Mouse (Mus musculus): ENCODE results near the gene Gnat3.
A peak's percentile ranks its signal among the peaks of the same experiment; 100 is the strongest.

Gene Gnat3

DNA sequence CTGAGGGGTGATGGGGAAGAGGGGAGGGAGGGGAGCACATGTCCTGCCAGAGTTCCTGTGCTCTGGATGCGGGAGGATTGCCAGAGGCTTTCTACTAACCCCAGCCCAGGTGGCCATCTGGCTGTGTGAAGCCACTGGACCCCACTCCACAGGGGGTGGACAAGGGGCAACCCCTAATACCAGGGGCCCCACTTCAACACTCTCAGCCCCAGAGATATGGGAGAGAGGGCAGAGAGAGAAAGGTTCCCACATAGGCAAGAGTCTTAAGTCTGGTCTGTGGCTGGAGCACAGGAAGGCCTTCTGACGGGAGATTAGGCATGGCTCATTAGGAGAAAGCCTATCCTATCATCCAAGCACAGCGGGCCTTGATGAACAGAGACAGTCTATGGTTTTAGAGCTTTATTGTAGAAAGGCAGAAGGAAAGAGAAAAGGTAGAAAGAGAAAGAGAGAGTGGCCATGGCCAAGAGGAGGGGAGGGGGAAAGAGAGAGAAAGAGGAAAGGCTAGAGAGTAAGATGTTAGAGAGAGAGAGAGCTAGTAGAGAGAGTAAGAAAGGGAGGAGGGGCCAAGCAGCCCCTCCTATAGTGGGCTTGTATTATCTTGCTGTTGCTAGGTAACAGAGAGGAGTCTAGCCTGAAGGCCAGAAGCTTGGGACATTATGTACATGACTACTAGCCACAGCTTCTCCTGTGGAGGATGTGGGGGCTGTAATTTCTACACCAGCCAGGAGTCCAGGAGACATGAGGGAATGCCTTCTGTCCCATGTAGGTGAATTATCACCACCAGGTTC lies 42.7 kb downstream of the Gnat3 start:
- no peak for DNase-seq (ENCODE audit: low read depth, low spot score)

DNA sequence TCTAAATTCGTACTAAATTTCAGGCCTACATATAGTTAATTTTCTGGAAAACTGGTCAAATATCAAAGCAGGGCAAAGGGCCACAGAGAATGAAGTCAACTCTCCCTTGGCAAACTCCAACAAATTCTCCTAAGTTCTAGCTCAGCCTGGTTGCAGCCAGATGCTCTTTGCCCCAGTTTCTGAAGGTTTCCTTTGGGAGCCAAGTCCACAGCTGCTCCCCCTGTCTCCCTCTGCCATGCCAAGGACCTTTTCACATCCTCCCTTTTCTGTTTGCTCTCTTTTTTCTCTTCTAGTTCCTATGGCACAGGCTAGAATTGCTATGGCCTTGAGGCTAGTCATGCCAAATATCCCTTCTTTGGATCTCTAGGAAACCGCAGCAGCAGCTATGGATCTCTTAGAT lies 43.8 kb downstream of the Gnat3 start:
- DNase-seq (ENCODE audit: low read depth, low spot score): no peak

GRCm38 (mm10) chr5:18007067-18007466 lies 44.7 kb downstream of the Gnat3 start:
- DNase-seq (ENCODE audit: low read depth, low spot score): no peak

DNA sequence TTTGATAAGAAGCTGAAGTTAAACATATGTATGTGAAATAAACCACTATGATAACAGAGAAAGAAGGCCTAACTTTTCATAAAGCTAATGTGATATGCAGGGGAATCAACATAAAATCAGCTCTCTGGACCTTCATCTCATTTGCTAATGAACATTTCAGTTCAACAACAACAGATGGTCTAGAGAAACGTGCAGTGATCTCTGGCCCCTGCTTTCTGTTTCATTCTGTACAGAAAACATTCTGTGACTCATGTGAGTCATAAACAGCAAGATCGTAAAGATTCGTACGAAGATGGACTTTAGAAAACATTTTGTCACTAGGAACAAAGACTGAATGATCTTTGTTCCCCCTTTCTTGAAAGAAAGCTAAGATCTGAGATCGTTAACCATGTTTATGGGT lies 48.0 kb downstream of the Gnat3 start:
- DNase-seq (ENCODE audit: low read depth, low spot score): no peak

GRCm38 (mm10) chr5:18013196-18013595 lies 50.8 kb downstream of the Gnat3 start:
- no peak for DNase-seq (ENCODE audit: low read depth, low spot score)

GRCm38 (mm10) chr5:18014209-18014829 lies 52.0 kb downstream of the Gnat3 start:
- DNase-seq (ENCODE audit: low read depth, low spot score): no peak

DNA sequence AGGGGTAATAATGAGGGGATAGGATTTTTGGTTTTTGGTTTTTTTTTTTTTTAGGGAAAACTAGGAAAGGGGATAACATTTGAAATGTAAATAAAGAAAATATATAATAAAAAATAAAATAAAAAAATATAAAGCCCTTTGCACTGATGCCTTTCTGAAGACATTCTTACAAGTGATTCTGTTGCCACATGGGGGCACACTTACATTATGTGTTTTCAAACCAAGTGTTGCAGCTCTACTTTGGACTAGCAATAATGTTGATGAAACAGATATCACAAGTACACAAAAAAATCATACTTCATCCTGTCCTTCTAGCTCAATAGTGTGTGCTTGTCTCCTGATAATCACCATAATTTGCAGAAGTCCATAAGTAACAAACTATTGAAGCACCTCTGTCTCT lies 61.0 kb downstream of the Gnat3 start:
- no peak for DNase-seq (ENCODE audit: low read depth, low spot score)

DNA sequence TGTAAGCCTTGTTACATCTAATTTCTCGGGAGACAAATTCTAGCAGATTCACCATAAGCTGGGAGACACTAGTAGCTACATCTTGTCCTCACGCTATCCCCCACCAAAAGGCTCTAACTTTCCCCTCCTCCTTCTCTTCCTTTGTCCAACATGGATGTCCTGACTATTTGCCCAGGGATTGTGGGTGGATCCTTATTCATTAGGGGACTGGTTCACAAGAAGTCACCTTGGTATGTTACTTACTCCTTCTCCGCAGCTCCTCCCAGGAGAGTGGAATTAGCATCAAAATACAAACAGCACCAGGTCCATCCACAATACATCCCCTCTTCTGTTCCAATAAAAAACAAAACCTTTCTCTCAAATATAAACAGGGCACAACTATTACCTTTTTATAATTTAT lies 65.2 kb downstream of the Gnat3 start:
- DNase-seq (ENCODE audit: low read depth, low spot score): no peak

DNA sequence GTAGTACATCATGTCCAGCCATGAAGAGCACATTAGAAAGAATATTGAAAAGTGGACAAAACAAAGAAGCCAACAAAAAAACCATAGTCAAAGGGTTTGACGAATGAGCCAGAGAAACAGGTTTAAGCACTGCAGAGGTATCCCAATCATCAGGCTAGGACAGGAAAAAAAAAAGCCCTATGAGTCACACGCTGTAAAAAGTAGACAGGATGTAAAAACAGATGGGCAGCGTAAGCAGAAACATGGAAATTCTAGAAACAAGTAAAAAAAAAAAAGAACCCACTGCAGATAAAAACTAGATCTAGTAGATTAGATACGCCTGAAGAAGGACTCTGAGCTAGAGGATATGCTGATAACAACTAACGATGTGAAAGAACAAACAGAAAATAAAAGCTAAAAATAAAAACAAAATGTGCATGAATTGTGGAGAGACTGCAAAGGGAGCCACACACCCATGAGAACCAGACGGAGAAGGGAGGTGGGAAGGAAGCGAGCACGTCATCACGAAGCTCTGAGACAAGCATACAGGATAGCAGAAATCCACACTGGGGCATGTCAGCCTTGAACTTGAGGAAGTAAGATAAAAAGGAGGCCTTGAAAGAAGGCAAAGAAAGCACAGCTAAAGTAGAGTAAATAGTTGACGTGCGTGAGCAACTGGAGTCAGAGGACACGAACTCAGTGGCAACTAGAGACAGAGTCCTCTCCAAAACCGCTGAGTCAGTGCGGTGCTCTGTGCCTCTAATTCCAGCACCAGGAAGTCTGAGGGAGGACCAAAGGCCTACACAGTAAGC lies 73.7 kb downstream of the Gnat3 start:
- DNase-seq (ENCODE audit: low read depth, low spot score): no peak

DNA sequence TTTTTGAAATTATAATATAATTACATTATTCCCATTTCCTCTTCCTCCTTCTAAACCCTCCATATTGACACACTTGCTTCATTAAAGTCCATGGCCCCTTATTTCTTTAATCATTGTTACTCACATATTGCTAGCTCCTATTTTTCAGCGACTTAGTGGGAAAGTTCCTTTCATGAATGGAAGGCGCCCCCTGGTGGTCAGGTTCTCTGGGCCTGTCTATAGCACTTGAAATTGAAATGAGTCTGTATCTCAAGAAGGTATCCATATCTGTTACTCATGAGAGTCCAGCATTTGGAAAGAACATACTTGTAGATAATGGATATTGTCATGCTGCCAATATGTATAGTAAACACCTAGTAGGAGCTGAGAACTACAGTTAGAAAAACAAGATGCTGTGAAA lies 80.7 kb downstream of the Gnat3 start:
- peak; percentile 57 for DNase-seq (ENCODE audit: low read depth, low spot score)

- no peak for DNase-seq (ENCODE audit: low read depth, low spot score)
Measured at GRCm38 (mm10) chr5:18048841-18049240, 86.5 kb downstream of the Gnat3 start.

- DNase-seq (ENCODE audit: low read depth, low spot score): no peak
Measured at GRCm38 (mm10) chr5:18055323-18055722, 93.0 kb downstream of the Gnat3 start.
